Mouse (Mus musculus) activated CD4-positive, CD25-positive, alpha-beta regulatory T cell (primary cell): Measurements from ENCODE around the gene Ndufb6. TPM values are rescaled to one million over a fixed set of nuclear protein-coding genes. Genes with fewer than 3 reads are reported as not detected.

Experiments used
- polyA plus RNA-seq, 2 experiments: library from polyadenylated mRNA; unstranded; fragments of 100-300 nt; shearing (Covaris generic); gene quantifications; one replicate each; pipeline ENCODE4 v1.2.1; 2017

The Ndufb6 gene
- 100 to 1,000 TPM; 123 to 145 TPM for polyA plus RNA-seq

GRCm38 (mm10) chr4:40279276-40279900, at the start of gene Ndufb6:
Gene Ndufb6 (minus strand): TSS chr4:40279421.

GRCm38 (mm10) chr4:40269430-40270032, 9.7 kb downstream of the Ndufb6 start, which contains the start of the genes Smim27 and Topors:
Gene Smim27 (plus strand): TSS chr4:40269579.
Gene Topors (minus strand): TSS chr4:40269850.

GRCm38 (mm10) chr4:40239409-40240271, 39.6 kb downstream of the Ndufb6 start, which contains the start of gene Ddx58:
Gene Ddx58 (minus strand): TSS chr4:40239828.

Other genes with a start within 250 kb of the Ndufb6 start
- gene Aco1, start 136.3 kb downstream of the Ndufb6 start, polyA plus RNA-seq: 10 to 100 TPM; 23.2 to 30.4 TPM
- 100 to 1,000 TPM in 1 of 2 experiments, 10 to 100 TPM in 1; 99.1 to 113 TPM for gene Ddx58, start 39.6 kb downstream of the Ndufb6 start, polyA plus RNA-seq
- 10 to 100 TPM; 47.9 to 63.0 TPM for gene Smim27, start 9.8 kb downstream of the Ndufb6 start, polyA plus RNA-seq
- gene Topors, start 9.6 kb downstream of the Ndufb6 start, polyA plus RNA-seq: 10 to 100 TPM; 36.0 to 36.4 TPM
- gene Tmem215, start 192.8 kb upstream of the Ndufb6 start, polyA plus RNA-seq: under 1 TPM in 1 of 2 experiments, not detected in 1; 0.14 TPM